Mouse (Mus musculus) stomach, embryonic 15.5 days (tissue): ENCODE measurements around the gene Gm4858. TPM values are rescaled to one million over a fixed set of nuclear protein-coding genes. Genes with fewer than 3 reads are reported as not detected.
"Not testable (repeated sequence)": the region's sequence is repeated elsewhere in the genome, so short reads cannot be mapped to it uniquely, and the experiment has no call there.

Source experiments
- ATAC-seq: fragments of 200-750 bp; cut with Nextera tagmentation; 2 replicates; pipeline ENCODE4 v1.8.0; 2017; ENCODE audit warnings: low read depth, moderate number of reproducible peaks, moderate TSS enrichment; ENCODE audit not compliant: insufficient read depth, low FRiP score
- H3K27ac ChIP-seq: fragments of 300-500 bp; sonication (generic); 2 replicates; pipeline ENCODE4 v1.5.1; 2015; ENCODE audit warnings: mild to moderate bottlenecking, inconsistent platforms
- H3K27me3 ChIP-seq: fragments of 300-500 bp; sonication (generic); replicated peaks from 2 replicates; pipeline ENCODE4 v1.6.1; 2015; ENCODE audit warnings: inconsistent platforms
- H3K36me3 ChIP-seq: fragments of 300-500 bp; sonication (generic); 2 replicates; pipeline ENCODE4 v1.6.1; 2015; ENCODE audit warnings: inconsistent platforms
- H3K4me1 ChIP-seq: fragments of 300-500 bp; sonication (generic); 2 replicates; pipeline ENCODE4 v1.6.1; 2015; ENCODE audit warnings: inconsistent platforms
- H3K4me2 ChIP-seq: fragments of 300-500 bp; sonication (generic); 2 replicates; pipeline ENCODE4 v1.6.1; 2015; ENCODE audit warnings: mild to moderate bottlenecking, inconsistent platforms
- H3K4me3 ChIP-seq: fragments of 300-500 bp; sonication (generic); replicated peaks from 2 replicates; pipeline ENCODE4 v1.5.1; 2015; ENCODE audit warnings: inconsistent platforms
- H3K9ac ChIP-seq: fragments of 300-500 bp; sonication (generic); 2 replicates; pipeline ENCODE4 v1.6.1; 2015; ENCODE audit warnings: inconsistent platforms
- H3K9me3 ChIP-seq: fragments of 300-500 bp; sonication (generic); 2 replicates; pipeline ENCODE4 v1.6.1; 2016; ENCODE audit warnings: inconsistent platforms
- WGBS: fragments of 180-500 bp; shearing (Covaris S2); methylation state at CpG from one replicate; pipeline ENCODE4 v1.1.7; 2015; 5-methylcytosine and 5-hydroxymethylcytosine counted together
- polyA plus RNA-seq: library from polyadenylated mRNA; unstranded; fragments of >200 nt; fragmentation: Nextera tagmentation; extraction: Ambion mirVana; gene quantifications from 2 replicates; pipeline ENCODE4 v1.2.1, GENCODE M21; 2015

Gene Gm4858
- not detected in 2 replicates for polyA plus RNA-seq

DNA sequence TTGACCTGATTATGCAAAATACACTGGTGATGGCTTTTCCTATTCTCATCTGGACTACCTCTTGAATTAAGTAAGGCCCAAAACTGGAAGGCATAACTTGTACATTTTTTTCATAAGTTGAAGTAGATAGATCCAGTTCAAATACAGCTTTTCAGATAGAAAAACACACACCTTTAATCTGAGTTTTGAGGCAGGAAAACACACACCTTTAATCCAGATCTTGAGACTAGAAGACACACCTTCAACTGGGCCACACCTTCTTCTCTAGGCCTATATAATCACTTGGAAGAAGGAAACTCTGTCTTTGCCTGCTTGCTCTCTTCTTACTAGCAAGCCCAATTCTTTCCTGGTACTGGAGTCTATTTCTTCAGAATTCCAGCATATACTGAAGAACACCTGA is at the start of gene Gm4858:
Gene Gm4858, plus strand, starts transcription at position 301 of the 400 bp plus-strand sequence.
- H3K36me3 ChIP-seq, H3K4me2 ChIP-seq, H3K9me3 ChIP-seq, H3K4me1 ChIP-seq, H3K4me3 ChIP-seq, H3K27me3 ChIP-seq, H3K9ac ChIP-seq, H3K27ac ChIP-seq, ATAC-seq: not testable (repeated sequence)

DNA sequence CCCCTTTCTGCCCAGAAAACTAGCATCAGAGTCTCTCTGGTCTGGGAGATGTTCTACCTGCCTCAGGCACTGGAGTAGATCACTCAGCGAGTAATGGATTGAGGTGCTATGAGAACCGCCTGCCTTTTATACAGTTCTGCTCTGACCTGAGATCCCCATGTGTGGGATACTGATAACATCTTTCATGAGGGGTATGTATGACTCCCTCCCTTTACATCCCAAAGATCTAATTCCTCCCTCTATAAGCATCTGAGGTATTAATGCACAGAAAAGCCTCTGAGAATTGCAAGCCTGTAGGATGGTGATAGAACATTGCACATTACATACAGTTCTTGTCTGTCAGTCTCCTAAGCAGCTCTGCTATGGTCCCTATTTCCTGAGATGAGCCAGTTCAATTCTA is 49.7 kb upstream of the Gm4858 start, which contains the start of gene Lce1m:
Gene Lce1m, minus strand, starts transcription at position 101 of the 400 bp plus-strand sequence.
- H3K9me3 ChIP-seq, result no peaks in the 10 kb centered on the region
- H3K27me3 ChIP-seq, result no peaks in the 10 kb centered on the region
- H3K4me3 ChIP-seq, result no peak within 1 kb of the TSS
- H3K4me2 ChIP-seq, result no peak within 1 kb of the TSS
- no peaks in the 10 kb centered on the region for H3K4me1 ChIP-seq
- H3K9ac ChIP-seq, result no peak within 1 kb of the TSS
- ATAC-seq, result no peak
- no peaks in the 10 kb centered on the region for H3K36me3 ChIP-seq
- no peak within 1 kb of the TSS for H3K27ac ChIP-seq
- WGBS, result 86% methylated on average over 2 of the region's 2 CpGs

DNA sequence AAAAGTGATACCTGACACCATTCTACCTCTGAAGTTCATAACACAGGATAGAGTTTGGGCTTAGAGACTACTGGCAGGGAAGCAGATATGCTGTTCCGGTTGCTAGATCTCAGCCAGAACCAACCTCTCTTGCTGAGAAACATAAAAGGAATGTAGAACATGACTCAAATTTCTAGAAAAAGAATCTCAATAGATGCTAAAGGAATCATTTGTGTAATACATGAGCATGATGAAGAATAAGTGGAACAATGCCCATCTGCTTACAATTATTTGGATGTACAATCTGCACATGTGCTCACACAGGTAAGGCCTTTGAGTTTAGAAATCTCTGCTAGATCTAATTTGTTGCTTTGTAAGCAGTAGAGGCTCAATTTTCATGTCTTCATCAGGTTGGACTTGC is 47.5 kb upstream of the Gm4858 start:
- ATAC-seq, result no peak
- 82% methylated on average over 1 of the region's 1 CpGs for WGBS
- no peaks in the 10 kb centered on the region for H3K36me3 ChIP-seq

DNA sequence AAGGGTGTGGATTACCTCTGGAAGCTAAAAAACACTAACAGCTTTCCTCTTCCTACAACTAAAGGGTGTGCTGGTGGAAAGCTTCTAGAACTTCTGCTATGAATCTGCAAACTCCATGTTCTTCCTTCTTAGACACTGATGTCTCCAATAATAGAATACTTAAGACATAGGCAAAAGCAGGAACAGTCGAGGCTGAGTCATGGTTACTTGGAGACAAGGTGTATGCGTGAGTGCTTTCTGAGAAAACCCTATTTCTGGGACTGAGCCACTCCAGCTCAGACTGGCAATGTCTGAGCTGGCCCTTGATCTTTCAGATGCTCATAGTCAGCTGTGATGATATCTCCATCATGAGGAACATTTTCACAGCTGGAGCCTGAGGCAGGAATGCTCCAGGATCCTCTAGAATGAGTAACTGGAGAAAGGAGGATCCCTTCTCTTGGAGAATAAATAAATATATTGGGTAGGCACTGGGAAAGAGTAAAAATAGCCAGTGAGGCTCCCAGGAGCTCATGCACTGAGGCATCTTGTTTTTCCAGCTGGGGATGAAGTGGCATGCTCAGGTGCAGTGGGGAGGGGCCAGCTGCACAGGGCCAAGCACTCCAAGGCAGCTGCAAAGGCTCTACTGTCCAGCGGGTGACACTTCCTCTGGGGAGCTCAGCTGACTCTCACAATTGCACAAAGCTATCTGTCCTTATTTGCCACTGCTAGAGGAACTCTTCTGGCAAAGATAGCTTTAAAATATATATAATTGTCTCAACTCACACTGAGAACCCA is 45.0 kb upstream of the Gm4858 start:
- Histone ChIP-seq H3K4me1 (no peaks in the 10 kb centered on the region), H3K27me3 (no peaks in the 10 kb centered on the region), H3K27ac (no peak overlapping the region), H3K9ac (no peak overlapping the region), H3K4me2 (no peak overlapping the region), H3K4me3 (no peak overlapping the region), H3K9me3 (no peaks in the 10 kb centered on the region), H3K36me3 (no peaks in the 10 kb centered on the region)
- WGBS, result 81% methylated on average over 3 of the region's 3 CpGs
- no peak for ATAC-seq

More for the DNA sequence above, 47.5 kb upstream of the Gm4858 start:
- no peak overlapping the region for H3K27ac ChIP-seq
- no peaks in the 10 kb centered on the region for H3K27me3 ChIP-seq
- H3K4me1 ChIP-seq, result no peaks in the 10 kb centered on the region
- no peak overlapping the region for H3K4me2 ChIP-seq
- H3K9ac ChIP-seq, result no peak overlapping the region
- no peak overlapping the region for H3K4me3 ChIP-seq
- no peaks in the 10 kb centered on the region for H3K9me3 ChIP-seq

DNA sequence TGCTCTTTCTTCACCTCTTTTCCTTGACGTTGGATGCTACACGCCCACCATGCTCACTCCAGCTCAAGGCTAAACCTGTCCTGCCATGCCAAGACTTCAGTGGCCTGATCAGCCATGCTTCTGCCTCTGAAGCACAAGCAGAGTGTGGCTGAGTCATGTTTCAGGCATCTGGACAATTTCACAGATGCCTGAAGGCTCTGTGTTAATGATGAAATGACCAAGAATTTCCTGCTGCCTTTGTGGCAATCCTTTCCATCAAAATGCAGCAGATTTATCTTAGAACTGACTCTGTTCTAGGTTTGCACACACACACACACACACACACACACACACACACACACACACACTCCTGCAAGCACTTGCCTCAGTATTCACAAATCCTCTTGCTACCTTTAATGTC is 43.1 kb upstream of the Gm4858 start:
- Histone ChIP-seq H3K27me3 (no peaks in the 10 kb centered on the region), H3K4me3 (no peak overlapping the region), H3K27ac (no peak overlapping the region), H3K4me2 (no peak overlapping the region), H3K9ac (no peak overlapping the region), H3K9me3 (no peaks in the 10 kb centered on the region), H3K36me3 (no peaks in the 10 kb centered on the region), H3K4me1 (no peaks in the 10 kb centered on the region)
- 63% methylated on average over 2 of the region's 2 CpGs for WGBS
- no peak for ATAC-seq

DNA sequence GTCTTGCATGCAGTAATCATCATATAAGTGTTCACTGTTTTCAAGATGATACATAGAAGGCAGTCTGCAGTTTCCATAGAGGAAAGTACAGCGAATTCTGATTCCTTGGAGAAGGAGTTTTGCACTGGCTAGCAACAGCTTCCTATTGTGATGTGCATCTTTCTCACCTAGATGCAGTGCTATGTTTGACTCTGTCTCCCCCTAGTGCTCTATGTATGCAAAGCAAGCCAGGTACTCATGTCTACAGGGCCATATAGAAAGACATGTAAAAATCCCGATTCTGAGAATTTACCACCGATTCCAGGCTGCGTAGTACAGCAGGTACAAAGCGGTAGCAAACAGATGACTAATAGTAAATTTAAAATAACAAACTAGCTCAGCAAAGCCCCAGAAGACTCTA is 37.2 kb upstream of the Gm4858 start:
- no peaks in the 10 kb centered on the region for H3K9me3 ChIP-seq
- no peaks in the 10 kb centered on the region for H3K36me3 ChIP-seq
- no peak overlapping the region for H3K4me3 ChIP-seq
- no peaks in the 10 kb centered on the region for H3K4me1 ChIP-seq
- no peaks in the 10 kb centered on the region for H3K27me3 ChIP-seq
- no peak overlapping the region for H3K27ac ChIP-seq
- 46% methylated on average over 5 of the region's 5 CpGs for WGBS
- H3K4me2 ChIP-seq, result no peak overlapping the region
- ATAC-seq, result no peak
- no peak overlapping the region for H3K9ac ChIP-seq

DNA sequence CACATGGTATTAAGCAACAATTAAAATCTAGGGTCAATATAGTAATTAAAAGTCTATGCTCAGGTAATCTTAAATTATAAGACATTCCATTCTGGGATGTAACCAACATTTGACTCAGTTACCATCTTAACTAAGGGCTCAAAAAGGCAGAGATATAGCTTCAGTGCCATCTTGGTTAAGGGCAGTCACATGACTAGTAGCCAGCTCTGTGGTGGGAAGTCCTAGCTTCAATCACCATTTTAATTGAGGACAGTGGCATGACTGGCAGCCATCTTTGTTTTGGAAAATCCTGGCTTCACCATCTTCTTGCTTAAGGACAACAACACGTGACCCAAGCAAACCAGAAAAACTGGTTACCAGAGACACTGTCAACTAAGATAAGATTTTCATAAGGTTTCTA is 18.4 kb upstream of the Gm4858 start:
- Histone ChIP-seq H3K4me2 (no peak overlapping the region), H3K27me3 (no peaks in the 10 kb centered on the region), H3K4me3 (no peak overlapping the region), H3K36me3 (no peaks in the 10 kb centered on the region), H3K9me3 (no peaks in the 10 kb centered on the region), H3K9ac (no peak overlapping the region), H3K27ac (no peak overlapping the region), H3K4me1 (no peaks in the 10 kb centered on the region)
- no peak for ATAC-seq
- 77% methylated on average over 1 of the region's 1 CpGs for WGBS

DNA sequence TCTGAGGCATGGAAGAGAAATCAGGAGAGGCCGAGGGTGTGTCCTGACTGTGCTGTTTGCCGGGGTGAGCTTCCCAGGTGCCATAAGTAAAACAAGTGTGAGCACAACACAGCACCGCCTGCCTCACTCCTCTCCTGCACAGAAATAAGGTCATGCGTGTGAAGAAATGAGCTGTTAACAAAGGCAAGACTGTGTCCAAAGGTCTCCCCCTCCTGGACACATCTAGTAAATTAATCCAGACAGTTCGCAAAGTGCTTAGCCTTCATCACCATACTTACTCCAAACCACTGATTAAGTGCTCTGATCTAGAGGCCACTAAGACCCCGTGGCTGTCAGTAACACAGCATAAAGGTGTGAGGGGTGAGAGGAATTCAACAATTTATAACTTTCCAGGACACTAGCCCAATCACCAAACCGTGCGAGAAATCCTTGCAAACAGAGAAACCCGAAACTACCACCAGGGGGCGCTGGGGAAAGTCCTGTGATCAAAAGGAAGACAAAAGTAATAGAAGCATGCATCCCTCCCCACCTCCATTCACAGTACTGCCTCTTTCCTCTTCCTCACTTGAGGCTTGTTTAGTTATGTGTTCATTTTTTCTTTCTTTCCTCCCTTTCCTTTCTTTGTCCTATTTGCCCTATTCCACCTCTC is 15.7 kb upstream of the Gm4858 start:
- Histone ChIP-seq H3K4me2 (no peak overlapping the region), H3K4me1 (no peaks in the 10 kb centered on the region), H3K9me3 (no peaks in the 10 kb centered on the region), H3K27me3 (no peaks in the 10 kb centered on the region), H3K27ac (no peak overlapping the region), H3K9ac (no peak overlapping the region), H3K36me3 (no peaks in the 10 kb centered on the region), H3K4me3 (no peak overlapping the region)
- no peak for ATAC-seq
- 55% methylated on average over 10 of the region's 10 CpGs for WGBS

DNA sequence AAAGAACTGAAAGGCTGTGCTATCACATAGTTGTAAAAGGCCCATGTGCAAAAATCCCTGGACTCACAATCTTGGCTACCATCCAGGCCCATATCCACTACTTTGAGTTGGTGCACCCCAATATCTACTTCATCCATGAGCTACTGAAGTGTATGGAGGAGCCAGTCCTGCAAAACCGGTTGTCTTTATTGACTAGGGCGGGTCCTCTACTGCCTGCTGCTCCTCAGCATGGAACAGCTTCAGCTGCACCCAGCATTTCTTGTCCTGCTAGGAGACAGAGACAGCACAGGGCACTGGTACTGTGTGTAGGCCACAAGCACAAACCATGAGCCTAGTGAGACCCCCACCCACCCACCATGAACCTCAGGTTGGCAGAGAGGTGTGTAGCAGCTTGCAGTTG is 18.0 kb downstream of the Gm4858 start:
- WGBS, result 63% methylated on average over 2 of the region's 2 CpGs
- H3K4me1 ChIP-seq, result no peaks in the 10 kb centered on the region
- peak; percentile 53; the same call in 1 of the 2 replicates for ATAC-seq
- no peak overlapping the region for H3K9ac ChIP-seq
- H3K9me3 ChIP-seq, result no peaks in the 10 kb centered on the region
- H3K4me3 ChIP-seq, result no peak overlapping the region
- H3K4me2 ChIP-seq, result no peak overlapping the region
- no peaks in the 10 kb centered on the region for H3K36me3 ChIP-seq
- H3K27me3 ChIP-seq, result no peaks in the 10 kb centered on the region
- no peak overlapping the region for H3K27ac ChIP-seq

DNA sequence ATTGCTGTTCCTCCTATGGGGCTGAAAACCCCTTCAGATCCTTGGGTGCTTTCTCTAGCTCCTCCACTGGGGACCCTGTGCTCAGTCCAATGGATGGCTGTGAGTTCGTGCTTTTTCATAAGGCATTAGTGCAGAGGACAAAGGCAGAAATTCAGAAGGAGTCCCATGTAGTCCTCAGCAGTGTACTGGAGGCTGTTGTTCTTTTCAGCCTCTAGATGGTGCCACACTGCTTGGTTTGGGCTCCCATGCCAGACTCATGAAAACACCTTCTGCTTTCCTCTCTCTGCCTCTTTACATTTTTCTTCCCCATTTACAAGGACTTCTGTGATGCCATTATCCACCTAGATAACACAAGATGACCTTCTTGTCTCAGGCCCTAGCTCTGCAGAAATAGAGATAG is 25.0 kb downstream of the Gm4858 start:
- H3K27me3 ChIP-seq, H3K9me3 ChIP-seq, H3K4me3 ChIP-seq, ATAC-seq, H3K27ac ChIP-seq, H3K36me3 ChIP-seq, H3K9ac ChIP-seq, H3K4me2 ChIP-seq, H3K4me1 ChIP-seq: not testable (repeated sequence)
- 26% methylated on average over 1 of the region's 1 CpGs for whole genome bisulfite sequencing

DNA sequence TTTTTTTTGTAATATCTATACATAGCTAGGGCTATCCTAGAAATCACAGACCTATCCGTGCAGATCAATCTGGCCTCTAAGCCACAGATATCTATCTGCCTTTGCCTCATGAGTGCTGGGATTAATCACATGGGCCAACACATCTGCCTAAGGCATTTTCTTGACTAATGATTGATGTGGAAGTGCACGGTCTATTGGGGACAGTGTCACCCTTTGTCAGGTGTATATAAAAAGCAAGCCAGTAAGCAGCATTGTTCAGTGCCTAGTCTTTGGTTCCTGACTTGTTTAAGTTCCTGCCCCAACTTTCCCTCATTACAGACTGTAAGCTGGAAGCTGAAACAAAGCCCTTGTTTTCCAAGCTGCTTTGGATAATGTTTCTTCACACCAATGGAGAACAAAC is 27.8 kb downstream of the Gm4858 start:
- H3K27me3 ChIP-seq, result no peaks in the 10 kb centered on the region
- H3K4me1 ChIP-seq, result no peaks in the 10 kb centered on the region
- ATAC-seq, result no peak
- H3K4me2 ChIP-seq, result no peak overlapping the region
- no peak overlapping the region for H3K9ac ChIP-seq
- no peak overlapping the region for H3K27ac ChIP-seq
- WGBS, result 62% methylated on average over 2 of the region's 2 CpGs
- no peak overlapping the region for H3K4me3 ChIP-seq
- H3K9me3 ChIP-seq, result no peaks in the 10 kb centered on the region
- no peaks in the 10 kb centered on the region for H3K36me3 ChIP-seq

DNA sequence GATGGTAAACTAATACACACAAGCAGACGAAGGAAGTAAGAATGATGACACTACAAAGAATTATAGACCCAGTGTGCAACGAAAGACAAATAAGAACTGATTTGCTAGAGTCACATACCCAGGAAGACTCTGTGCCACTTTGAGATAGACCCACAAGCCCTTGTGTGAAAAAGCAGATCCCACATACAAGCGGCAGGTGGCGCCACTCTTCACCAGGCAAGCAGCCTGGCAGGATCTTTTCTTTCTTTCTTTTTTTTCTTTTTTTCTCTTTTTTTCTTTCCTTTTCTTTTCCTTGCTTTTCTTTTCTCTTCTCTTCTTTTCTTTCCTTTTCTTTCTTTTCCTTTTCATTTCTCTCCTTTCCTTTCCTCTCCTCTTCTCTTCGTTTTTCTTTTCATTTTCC is 43.0 kb downstream of the Gm4858 start:
- no peaks in the 10 kb centered on the region for H3K27me3 ChIP-seq
- no peak overlapping the region for H3K4me3 ChIP-seq
- no peak for ATAC-seq
- H3K4me1 ChIP-seq, result no peaks in the 10 kb centered on the region
- no peaks in the 10 kb centered on the region for H3K9me3 ChIP-seq
- no peak overlapping the region for H3K9ac ChIP-seq
- no peak overlapping the region for H3K27ac ChIP-seq
- no peak overlapping the region for H3K4me2 ChIP-seq
- WGBS, result 35% methylated on average over 5 of the region's 5 CpGs
- no peaks in the 10 kb centered on the region for H3K36me3 ChIP-seq
